Mouse (Mus musculus): ENCODE measurements around the gene Ankra2. TPM values are rescaled to one million over a fixed set of nuclear protein-coding genes. Genes with fewer than 3 reads are reported as not detected.
A peak's percentile ranks its signal among the peaks of the same experiment; 100 is the strongest.

Gene Ankra2
- polyA plus RNA-seq, 1 experiment from 2014 or later = 21.2 TPM

GRCm38 (mm10) chr13:98241531-98242282 is 21.2 kb upstream of the Ankra2 start:
- Histone ChIP-seq H3K36me3 (ENCODE audit: insufficient read depth) (no peaks in the 10 kb centered on the region), H3K9me3 (ENCODE audit: low read depth, low read length) (no peaks in the 10 kb centered on the region), H3K4me2 (no peak overlapping the region), H3K27me3 (ENCODE audit: insufficient read depth, low read length) (no peaks in the 10 kb centered on the region; the same call in 1 of the 2 replicates), H3K4me1 (ENCODE audit: insufficient read depth) (no peaks in the 10 kb centered on the region), H3K9ac (no peak overlapping the region), H3K4me3 (ENCODE audit: low read depth, low read length) (no peak overlapping the region), H3K27ac (ENCODE audit: low read depth) (no peak overlapping the region)
- 62% methylated on average over 9 of the region's 9 CpGs for WGBS
- TF ChIP-seq CTCF (IDR thresholded peaks at IDR 0.05; ENCODE audit: low read depth) = no peak
- DNase-seq (no peak), ATAC-seq (ENCODE audit: insufficient read depth) (no peak)

- Histone ChIP-seq H3K9ac (no peak overlapping the region), H3K9me3 (ENCODE audit: low read depth, low read length) (no peaks in the 10 kb centered on the region), H3K4me3 (ENCODE audit: low read depth, low read length) (no peak overlapping the region), H3K4me1 (ENCODE audit: insufficient read depth) (no peaks in the 10 kb centered on the region), H3K27ac (ENCODE audit: low read depth) (no peak overlapping the region), H3K36me3 (ENCODE audit: insufficient read depth) (peaks cover 23% of the 10 kb centered on the region), H3K4me2 (no peak overlapping the region), H3K27me3 (ENCODE audit: insufficient read depth, low read length) (no peaks in the 10 kb centered on the region; the same call in 1 of the 2 replicates)
- no peak for TF ChIP-seq CTCF (IDR thresholded peaks at IDR 0.05; ENCODE audit: low read depth)
- ATAC-seq (ENCODE audit: insufficient read depth) (no peak), DNase-seq (peak; percentile 39)
- WGBS = 47% methylated on average over 5 of the region's 5 CpGs
These were observed 18.1 kb upstream of the Ankra2 start for GRCm38 (mm10) chr13:98244571-98245350.

- H3K4me3 ChIP-seq (ENCODE audit: low read depth, low read length) = no peak overlapping the region
- H3K4me2 ChIP-seq = no peak overlapping the region
- ATAC-seq (ENCODE audit: insufficient read depth) (no peak), DNase-seq (no peak)
- no peak for TF ChIP-seq CTCF (IDR thresholded peaks at IDR 0.05; ENCODE audit: low read depth)
- WGBS = 68% methylated on average over 7 of the region's 7 CpGs
- peaks cover 29% of the 10 kb centered on the region for H3K36me3 ChIP-seq (ENCODE audit: insufficient read depth)
- no peak overlapping the region for H3K9ac ChIP-seq
- no peaks in the 10 kb centered on the region for H3K9me3 ChIP-seq (ENCODE audit: low read depth, low read length)
- no peaks in the 10 kb centered on the region for H3K4me1 ChIP-seq (ENCODE audit: insufficient read depth)
- no peaks in the 10 kb centered on the region; the same call in 1 of the 2 replicates for H3K27me3 ChIP-seq (ENCODE audit: insufficient read depth, low read length)
- no peak overlapping the region for H3K27ac ChIP-seq (ENCODE audit: low read depth)
These were observed 17.5 kb upstream of the Ankra2 start for GRCm38 (mm10) chr13:98245386-98245785.

GRCm38 (mm10) chr13:98249594-98249993 is 13.3 kb upstream of the Ankra2 start:
- no peak for ATAC-seq (ENCODE audit: insufficient read depth)
- TF ChIP-seq CTCF (IDR thresholded peaks at IDR 0.05; ENCODE audit: low read depth) = no peak
- Histone ChIP-seq H3K27me3 (ENCODE audit: insufficient read depth, low read length) (no peaks in the 10 kb centered on the region), H3K9me3 (ENCODE audit: low read depth, low read length) (no peaks in the 10 kb centered on the region), H3K4me1 (ENCODE audit: insufficient read depth) (no peaks in the 10 kb centered on the region), H3K4me3 (ENCODE audit: low read depth, low read length) (no peak overlapping the region), H3K9ac (no peak overlapping the region), H3K36me3 (ENCODE audit: insufficient read depth) (peaks cover 67% of the 10 kb centered on the region), H3K4me2 (no peak overlapping the region), H3K27ac (ENCODE audit: low read depth) (no peak overlapping the region)
- 88% methylated on average over 10 of the region's 10 CpGs for WGBS
- DNase-seq = no peak

- no peak overlapping the region for H3K4me2 ChIP-seq
- TF ChIP-seq CTCF (IDR thresholded peaks at IDR 0.05; ENCODE audit: low read depth) = 0 out of 2 replicates have a peak, but pooled peaks have one; percentile 4
- DNase-seq (peak; percentile 20), ATAC-seq (ENCODE audit: insufficient read depth) (no peak)
- H3K9me3 ChIP-seq (ENCODE audit: low read depth, low read length) = no peaks in the 10 kb centered on the region
- no peak overlapping the region for H3K9ac ChIP-seq
- no peak overlapping the region for H3K4me3 ChIP-seq (ENCODE audit: low read depth, low read length)
- peaks cover 86% of the 10 kb centered on the region for H3K36me3 ChIP-seq (ENCODE audit: insufficient read depth)
- H3K27ac ChIP-seq (ENCODE audit: low read depth) = no peak overlapping the region
- no peaks in the 10 kb centered on the region for H3K4me1 ChIP-seq (ENCODE audit: insufficient read depth)
- 68% methylated on average over 9 of the region's 9 CpGs for WGBS
- H3K27me3 ChIP-seq (ENCODE audit: insufficient read depth, low read length) = no peaks in the 10 kb centered on the region
These were observed 8.0 kb upstream of the Ankra2 start for GRCm38 (mm10) chr13:98254921-98255320.

GRCm38 (mm10) chr13:98263458-98263987 is 649 bp downstream of the Ankra2 start:
- ATAC-seq (ENCODE audit: insufficient read depth) (peak; percentile 32; the same call in 1 of the 2 replicates), DNase-seq (peak; percentile 32)
- H3K36me3 ChIP-seq (ENCODE audit: insufficient read depth) = peaks cover 30% of the 10 kb centered on the region
- TF ChIP-seq CTCF (IDR thresholded peaks at IDR 0.05; ENCODE audit: low read depth) = no peak
- peak overlapping the region; percentile 91 for H3K9ac ChIP-seq
- H3K9me3 ChIP-seq (ENCODE audit: low read depth, low read length) = no peaks in the 10 kb centered on the region
- peak overlapping the region; percentile 81 for H3K4me3 ChIP-seq (ENCODE audit: low read depth, low read length)
- no peaks in the 10 kb centered on the region for H3K27me3 ChIP-seq (ENCODE audit: insufficient read depth, low read length)
- under 1% methylated on average over 16 of the region's 16 CpGs for WGBS
- peak overlapping the region; percentile 93 for H3K27ac ChIP-seq (ENCODE audit: low read depth)
- peaks cover 13% of the 10 kb centered on the region for H3K4me1 ChIP-seq (ENCODE audit: insufficient read depth)
- peak overlapping the region; percentile 65 for H3K4me2 ChIP-seq

GRCm38 (mm10) chr13:98264111-98264510 is 1.2 kb downstream of the Ankra2 start:
- WGBS = 31% methylated on average over 5 of the region's 5 CpGs

More at GRCm38 (mm10) chr13:98264111-98264510, 1.2 kb downstream of the Ankra2 start:
- Histone ChIP-seq H3K27me3 (ENCODE audit: insufficient read depth, low read length) (no peaks in the 10 kb centered on the region), H3K9me3 (ENCODE audit: low read depth, low read length) (no peaks in the 10 kb centered on the region), H3K27ac (ENCODE audit: low read depth) (no peak overlapping the region), H3K4me3 (ENCODE audit: low read depth, low read length) (peak overlapping the region; percentile 81), H3K4me1 (ENCODE audit: insufficient read depth) (peaks cover 13% of the 10 kb centered on the region), H3K4me2 (peak overlapping the region; percentile 65), H3K36me3 (ENCODE audit: insufficient read depth) (peaks cover 29% of the 10 kb centered on the region), H3K9ac (peak overlapping the region; percentile 91)
- no peak for TF ChIP-seq CTCF (IDR thresholded peaks at IDR 0.05; ENCODE audit: low read depth)
- DNase-seq = peak; percentile 12
- ATAC-seq (ENCODE audit: insufficient read depth) = no peak
